Mouse (Mus musculus) retina, postnatal 1 day (tissue): Measurements from ENCODE around the gene Atg10.

Source experiments
- DNase-seq: peaks from one replicate; pipeline ENCODE4 v3.0.0-alpha.2; 2012

Gene Atg10

GRCm38 (mm10) chr13:90995034-90995629 is 228.6 kb downstream of the Atg10 start:
- no peak for DNase-seq

GRCm38 (mm10) chr13:90993602-90994001 is 230.2 kb downstream of the Atg10 start:
- DNase-seq = no peak

GRCm38 (mm10) chr13:90992948-90993347 is 230.8 kb downstream of the Atg10 start:
- no peak for DNase-seq

GRCm38 (mm10) chr13:90988226-90988625 is 235.5 kb downstream of the Atg10 start:
- no peak for DNase-seq

GRCm38 (mm10) chr13:90985417-90985816 is 238.4 kb downstream of the Atg10 start:
- no peak for DNase-seq

- DNase-seq = no peak
Measured at GRCm38 (mm10) chr13:90984073-90984472, 239.7 kb downstream of the Atg10 start.

- no peak for DNase-seq
Measured at GRCm38 (mm10) chr13:90981798-90982197, 242.0 kb downstream of the Atg10 start.

- no peak for DNase-seq
Measured at GRCm38 (mm10) chr13:90980878-90981674, 242.7 kb downstream of the Atg10 start.

- no peak for DNase-seq
Measured at GRCm38 (mm10) chr13:90977057-90977456, 246.7 kb downstream of the Atg10 start.

- DNase-seq = no peak
Measured at GRCm38 (mm10) chr13:90973409-90973808, 250.4 kb downstream of the Atg10 start.

GRCm38 (mm10) chr13:90970259-90971017 is 253.3 kb downstream of the Atg10 start:
- no peak for DNase-seq

GRCm38 (mm10) chr13:90968940-90969339 is 254.8 kb downstream of the Atg10 start:
- DNase-seq = no peak

- DNase-seq = peak; percentile 86
Measured at GRCm38 (mm10) chr13:90967422-90967821, 256.3 kb downstream of the Atg10 start.

GRCm38 (mm10) chr13:90965996-90966395 is 257.8 kb downstream of the Atg10 start:
- DNase-seq = no peak

GRCm38 (mm10) chr13:90964511-90964910 is 259.3 kb downstream of the Atg10 start:
- no peak for DNase-seq

- DNase-seq = no peak
Measured at GRCm38 (mm10) chr13:90962836-90963760, 260.7 kb downstream of the Atg10 start.

GRCm38 (mm10) chr13:90960591-90960990 is 263.2 kb downstream of the Atg10 start:
- no peak for DNase-seq

GRCm38 (mm10) chr13:90958894-90959293 is 264.9 kb downstream of the Atg10 start:
- DNase-seq = peak; percentile 88

GRCm38 (mm10) chr13:90939600-90939999 is 284.2 kb downstream of the Atg10 start:
- DNase-seq = no peak

GRCm38 (mm10) chr13:90939192-90939591 is 284.6 kb downstream of the Atg10 start:
- DNase-seq = no peak

GRCm38 (mm10) chr13:90935852-90936251 is 287.9 kb downstream of the Atg10 start:
- DNase-seq = no peak

GRCm38 (mm10) chr13:90933256-90933655 is 290.5 kb downstream of the Atg10 start:
- DNase-seq = no peak

GRCm38 (mm10) chr13:90929847-90930246 is 293.9 kb downstream of the Atg10 start:
- DNase-seq = peak; percentile 81
